ENCODE assay signal across 10 mouse cellular contexts in genomic region chr7:34897058-34897457, GRCm38 (mm10). TPM values are rescaled to one million over a fixed set of nuclear protein-coding genes. Genes with fewer than 3 reads are reported as not detected.
DNase-seq lines count a peak whose midpoint lies in the region; ATAC-seq and TF ChIP-seq lines count a peak whose summit lies in the region.
"Had no signal": no experiment of that assay in that cellular context is flagged by ENCODE, and none has a peak within 500 bp of the region (broad histone marks: within the 10 kb centered on the region; RNA-seq: fewer than 3 reads in every experiment).

No protein-coding gene starts in this region.

- no peak for TF ChIP-seq CTCF in hindbrain, postnatal 0 days (IDR thresholded peaks at IDR 0.05; ENCODE audit: low read depth)

- H3K4me2 ChIP-seq in hindbrain, postnatal 0 days (ENCODE audit: low read depth, low read length) = no peak overlapping the region
- H3K4me2 ChIP-seq: intestine, embryonic 15.5 days; lung, embryonic 15.5 days had no signal

- peak; percentile 21 to 36 for DNase-seq in frontal cortex, postnatal 10 days (ENCODE audit: low spot score in 2 of 2)
- no peak for DNase-seq in frontal cortex, postnatal 25 days (ENCODE audit: low spot score in 2 of 2)
- DNase-seq in ovary, postnatal 14 days (ENCODE audit: low spot score) = peak; percentile 3
- no peak for DNase-seq in ovary, postnatal 10 days (ENCODE audit: low spot score)
- peak; percentile 68 for DNase-seq in hindbrain, postnatal 0 days (ENCODE audit: low spot score)
- peak; percentile 70 to 73 for DNase-seq in right cerebral cortex, postnatal 10 days (ENCODE audit: low spot score in 2 of 2)
- DNase-seq in thymus, adult 18-20 months = no peak

- H3K36me3 ChIP-seq in hindbrain, postnatal 0 days (ENCODE audit: insufficient read depth, low read length) = no peaks in the 10 kb centered on the region
- H3K36me3 ChIP-seq: intestine, embryonic 15.5 days; lung, embryonic 15.5 days had no signal

- 19% methylated on average over 1 of the region's 1 CpGs for WGBS in hindbrain, postnatal 0 days

- no peaks in the 10 kb centered on the region for H3K27me3 ChIP-seq in hindbrain, postnatal 0 days (ENCODE audit: insufficient read depth, low read length)
- H3K27me3 ChIP-seq: intestine, embryonic 15.5 days; lung, embryonic 15.5 days had no signal

- H3K27ac ChIP-seq in hindbrain, postnatal 0 days = no peak overlapping the region
- H3K27ac ChIP-seq: intestine, embryonic 15.5 days; lung, embryonic 15.5 days had no signal

- no peak overlapping the region for H3K9ac ChIP-seq in hindbrain, postnatal 0 days (replicated peaks; ENCODE audit: low read length)
- H3K9ac ChIP-seq: intestine, embryonic 15.5 days; lung, embryonic 15.5 days had no signal

- H3K4me1 ChIP-seq in hindbrain, postnatal 0 days (ENCODE audit: insufficient read depth, low read length) = 0 out of 2 replicates have a peak, but pooled peaks cover 8% of the 10 kb centered on the region

- no peaks in the 10 kb centered on the region for H3K9me3 ChIP-seq in hindbrain, postnatal 0 days (ENCODE audit: low read length)
- H3K9me3 ChIP-seq: intestine, embryonic 15.5 days; lung, embryonic 15.5 days had no signal

- no peak overlapping the region for H3K4me3 ChIP-seq in hindbrain, postnatal 0 days (ENCODE audit: low read length)
- H3K4me3 ChIP-seq: intestine, embryonic 15.5 days; lung, embryonic 15.5 days had no signal

- peak; percentile 47; the same call in 1 of the 2 replicates for ATAC-seq in hindbrain, postnatal 0 days
- ATAC-seq in monocyte, adult 5-6 weeks (replicated peaks; ENCODE audit: insufficient number of reproducible peaks, low FRiP score, low TSS enrichment, poor library complexity, severe bottlenecking) = no peak
- ATAC-seq: intestine, embryonic 15.5 days had no signal

RNA-seq across cellular contexts. Expression of gene Pepd, which starts 15.1 kb away (rescaled TPM):
- 57.9 and 60.0 TPM in 2 replicates for total RNA-seq in hindbrain, postnatal 0 days (2014; rRNA removed)
- polyA plus RNA-seq in hindbrain, postnatal 0 days (2015; fragmentation: Nextera tagmentation; extraction: Ambion mirVana) = 61.5 and 64.5 TPM in 2 replicates
- 41.3 to 56.2 TPM (median 52.8 TPM) in 3 replicates for total RNA-seq in monocyte, adult 5-6 weeks (2017)

Comparison
In these comparisons a context has a peak if more than half of its experiments do, and no peak if none do; other contexts are left out.
1. DNase-seq: peak in frontal cortex, postnatal 10 days (2 of 2), ovary, postnatal 14 days (single experiment), hindbrain, postnatal 0 days (single experiment) and right cerebral cortex, postnatal 10 days (2 of 2); none in frontal cortex, postnatal 25 days (0 of 2), ovary, postnatal 10 days (single experiment) and thymus, adult 18-20 months (0 of 2).